Mouse (Mus musculus) ES-Bruce4 (cell line): ENCODE measurements around the gene Abcb9.

Experiments
- CTCF ChIP-seq: IDR thresholded peaks from one replicate; pipeline ENCODE4 v1.8.1; 2011; ENCODE audit warnings: low read depth, low read length
- EP300 ChIP-seq: IDR thresholded peaks from 2 replicates; pipeline ENCODE4 v1.6.1; 2011; ENCODE audit warnings: low read depth, low read length; ENCODE audit not compliant: insufficient read depth

GRCm38 (mm10) chr5:124085513-124085912, 10.1 kb downstream of the Abcb9 start:
- TF ChIP-seq CTCF, result no peak
- no peak for TF ChIP-seq EP300
